Mouse (Mus musculus): ENCODE data around the gene Trf.
"Not testable (repeated sequence)": the region's sequence is repeated elsewhere in the genome, so short reads cannot be mapped to it uniquely, and the experiment has no call there.

The Trf gene

DNA sequence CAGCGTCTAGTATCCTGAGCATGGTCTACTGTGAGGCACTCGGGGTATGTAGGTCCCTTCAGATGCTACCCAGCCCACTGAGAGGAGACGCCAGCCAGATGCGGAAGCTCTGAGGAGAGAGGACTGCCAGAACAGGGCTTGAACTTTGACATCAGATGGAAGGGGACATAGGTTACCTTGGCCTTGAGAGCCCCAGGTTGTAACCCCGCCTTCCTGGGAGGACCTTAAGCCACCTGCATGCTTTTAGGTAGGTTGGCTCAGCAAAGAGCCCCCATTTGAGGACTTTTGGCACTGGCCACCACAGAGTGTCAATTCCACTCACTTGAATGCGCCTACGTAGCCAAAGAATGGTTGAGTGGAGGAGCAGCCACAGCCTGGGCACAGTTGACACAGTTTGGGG, 5.5 kb downstream of the Trf start:
- no peak for DNase-seq (ENCODE audit: low spot score)

DNA sequence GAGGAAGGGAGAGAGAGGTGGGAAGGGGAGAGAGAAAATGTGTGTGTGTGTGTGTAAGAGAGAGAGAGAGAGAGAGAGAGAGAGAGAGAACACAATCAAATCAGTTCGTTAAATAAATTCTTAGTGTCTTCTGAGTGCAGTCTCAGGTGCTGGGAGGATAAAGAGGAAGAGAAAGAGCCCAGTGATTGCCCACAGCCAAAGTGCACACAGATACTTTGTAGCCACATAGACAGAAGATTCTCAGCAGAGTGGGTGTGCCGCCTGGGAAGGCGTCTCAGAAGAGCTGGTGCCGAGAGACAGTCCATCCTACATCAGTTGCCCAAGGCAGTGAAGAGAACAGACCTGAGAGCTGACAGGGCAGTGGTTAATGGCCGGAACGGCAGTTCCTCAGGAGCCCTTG, 16.0 kb downstream of the Trf start:
- peak; percentile 61 for DNase-seq (ENCODE audit: low spot score)

DNA sequence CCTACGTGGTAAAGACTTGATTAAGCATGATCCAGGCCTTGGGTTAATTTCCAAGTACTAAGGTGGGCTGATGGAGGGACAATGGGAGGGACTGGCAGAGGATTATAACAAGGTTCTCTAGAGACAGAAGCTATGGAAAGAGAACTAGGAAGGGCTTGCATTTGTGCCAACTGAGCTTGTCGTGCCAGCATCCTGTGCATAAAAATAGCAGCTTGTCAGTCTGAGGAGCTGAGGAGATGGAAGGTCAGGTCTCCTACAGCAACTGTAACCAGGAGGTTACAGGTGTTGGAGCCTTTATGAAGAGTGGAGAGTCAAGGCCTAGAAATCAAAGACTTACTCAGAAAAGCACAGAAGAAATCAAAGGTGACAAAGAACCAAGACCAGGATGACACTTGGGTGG, 16.6 kb downstream of the Trf start:
- DNase-seq (ENCODE audit: low spot score), result no peak

DNA sequence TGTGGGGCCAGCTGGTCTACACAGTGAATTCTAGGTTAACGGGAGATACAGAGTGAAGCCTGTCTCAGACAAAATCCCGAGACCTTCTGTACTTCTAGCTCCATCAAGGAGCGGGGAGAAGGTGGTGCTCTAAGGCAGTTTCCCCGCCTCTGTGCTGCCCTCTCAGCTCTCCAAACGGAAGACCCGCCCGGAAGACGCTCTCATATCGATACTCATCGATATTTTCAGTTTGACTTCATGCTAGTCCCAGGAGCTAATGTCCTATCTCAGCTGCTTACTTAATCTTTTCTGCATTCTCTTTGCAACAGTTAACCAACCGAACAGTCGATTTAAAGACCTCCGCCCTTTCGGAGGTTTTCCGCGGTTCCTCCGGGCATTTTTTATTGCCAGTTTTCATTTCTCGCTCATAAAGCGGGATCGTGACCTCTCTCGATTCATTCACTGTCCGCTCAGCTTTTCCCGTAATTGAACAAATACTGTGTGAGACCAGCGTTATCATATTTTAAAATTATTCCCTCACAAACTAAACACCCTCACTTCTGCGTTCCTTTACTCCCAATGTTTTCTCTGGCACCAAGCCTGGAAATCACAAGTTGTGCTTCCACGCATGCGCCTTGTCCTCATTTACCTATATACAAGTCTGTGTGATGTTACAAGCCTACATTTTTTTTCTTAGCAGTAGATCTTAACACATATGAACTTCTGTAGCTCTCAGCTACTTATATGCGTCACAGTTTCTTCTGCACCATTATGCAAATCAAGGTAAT, 17.4 kb downstream of the Trf start:
- no peak for DNase-seq (ENCODE audit: low spot score)

DNA sequence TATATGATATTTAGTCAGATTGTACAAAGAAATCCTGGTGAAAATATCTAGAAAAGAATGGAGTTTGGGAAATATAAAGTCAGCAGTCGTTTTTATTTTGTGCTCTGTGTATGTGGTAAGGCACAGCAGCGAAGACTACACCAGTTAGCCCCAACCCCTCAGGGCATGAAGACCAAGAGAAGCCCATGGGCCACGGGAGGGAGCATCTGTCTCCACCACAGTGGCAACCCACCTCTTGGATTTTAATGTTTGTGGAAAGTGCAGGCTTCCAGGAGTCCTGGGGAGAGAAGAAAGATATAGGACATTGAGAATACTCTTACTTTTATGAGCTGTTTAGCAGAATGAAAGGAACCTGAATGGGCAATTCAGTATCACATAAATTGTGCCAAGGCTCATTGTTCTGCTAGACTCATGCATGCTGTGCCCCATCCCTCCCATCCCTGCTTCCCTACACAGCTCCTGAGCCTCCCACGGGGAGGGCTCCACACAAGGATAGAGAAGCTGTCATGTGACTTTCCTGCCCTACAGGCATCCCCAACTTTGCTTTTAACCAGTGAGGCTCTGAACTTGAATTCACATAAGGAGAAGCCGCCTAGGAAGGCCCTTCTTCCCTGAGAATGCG, 21.3 kb downstream of the Trf start:
- DNase-seq (ENCODE audit: low spot score), result no peak

DNA sequence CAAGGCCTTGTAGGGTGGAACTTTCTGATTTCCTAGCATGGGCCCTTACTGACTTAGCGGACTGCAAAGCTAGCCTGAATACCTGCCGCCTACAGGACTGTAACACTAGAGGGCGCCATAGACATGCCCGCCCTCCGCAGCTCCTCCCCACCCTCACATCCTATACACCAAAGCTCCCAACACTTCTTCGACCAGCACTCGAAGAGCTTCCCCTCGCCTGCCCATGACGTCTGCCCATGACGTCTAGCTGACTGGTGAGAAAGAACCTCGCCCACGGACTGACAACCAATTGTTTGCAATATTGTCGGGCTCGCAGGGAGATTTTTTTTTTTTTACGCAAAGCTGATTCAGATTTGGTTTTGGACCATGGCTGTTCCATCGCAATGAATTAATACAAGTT, 22.4 kb downstream of the Trf start:
- peak; percentile 71 for DNase-seq (ENCODE audit: low spot score)

DNA sequence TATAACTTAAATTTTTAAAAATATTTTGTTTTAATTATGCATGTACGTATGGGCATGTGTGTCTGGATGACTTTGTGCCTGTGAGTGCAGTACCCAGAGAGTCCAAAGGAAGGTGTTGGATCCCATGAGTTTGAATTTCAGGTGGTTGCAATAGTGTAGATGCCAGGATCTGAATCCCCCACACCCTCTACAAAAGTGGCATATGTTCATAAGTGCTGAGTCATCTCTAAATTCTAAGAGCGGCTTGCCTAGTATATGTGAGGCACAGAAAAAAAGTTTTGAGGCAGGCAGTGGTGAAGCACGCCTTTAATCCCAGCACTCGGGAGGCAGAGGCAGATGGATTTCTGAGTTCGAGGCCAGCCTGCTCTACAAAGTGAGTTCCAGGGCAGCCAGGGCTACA, 24.5 kb downstream of the Trf start:
- no peak for DNase-seq (ENCODE audit: low spot score)

DNA sequence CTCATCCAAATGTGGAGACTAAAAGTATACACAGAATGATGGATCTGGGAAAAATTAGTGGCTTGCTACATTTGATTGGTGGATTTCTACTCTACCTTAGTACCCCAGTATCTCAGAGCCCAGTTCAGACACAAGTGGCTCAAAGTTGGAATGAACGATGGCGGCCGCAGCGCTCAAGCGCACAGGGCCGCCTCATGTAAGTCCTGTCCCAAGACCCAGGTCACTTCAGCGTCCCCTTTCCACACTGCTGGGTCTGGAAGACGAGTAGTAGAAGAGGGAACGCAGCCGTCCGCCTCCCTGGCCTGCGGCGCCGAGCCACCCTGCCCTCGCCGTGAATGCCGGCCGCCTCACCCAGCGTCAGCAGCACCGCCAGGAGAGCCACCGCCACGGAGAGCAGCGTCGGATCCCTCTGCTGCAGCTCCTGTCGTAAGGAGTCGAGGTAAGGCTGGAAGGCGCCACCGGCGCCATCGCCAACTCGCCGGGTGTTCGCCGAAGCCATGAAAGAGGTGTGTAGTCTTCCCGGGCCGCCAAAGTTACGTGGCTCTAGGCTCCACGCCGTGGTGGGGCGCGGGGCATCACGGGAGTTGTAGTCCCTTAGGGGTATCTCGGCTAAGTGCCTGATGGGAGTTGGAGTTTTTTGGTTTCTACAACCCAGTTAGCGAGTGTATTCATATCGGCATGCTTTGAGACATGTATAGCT, 28.5 kb downstream of the Trf start, which contains the start of gene Srprb:
Gene Srprb (minus strand): TSS at position 577 of the 700 bp plus-strand sequence.
- peak; percentile 93 for DNase-seq (ENCODE audit: low spot score)

DNA sequence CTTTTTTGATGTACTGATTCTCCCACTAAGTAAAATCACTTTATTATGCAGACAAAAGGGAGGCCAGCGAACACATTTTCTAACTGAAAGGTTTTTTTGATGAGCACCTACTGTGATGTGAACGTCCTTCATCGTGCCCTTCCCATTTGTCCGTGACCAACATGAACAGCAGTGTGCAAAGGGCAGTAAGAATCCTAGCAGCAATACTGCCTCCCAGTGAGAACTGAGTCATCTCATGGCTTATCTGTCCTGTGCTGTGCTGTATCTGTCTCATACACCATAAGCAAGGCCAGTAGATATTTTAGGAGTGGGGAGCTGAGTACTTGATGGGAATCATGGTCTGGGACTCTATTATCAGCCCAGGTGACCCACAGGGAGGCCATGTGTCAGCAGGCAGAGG, 41.8 kb downstream of the Trf start:
- DNase-seq (ENCODE audit: low spot score), result no peak

DNA sequence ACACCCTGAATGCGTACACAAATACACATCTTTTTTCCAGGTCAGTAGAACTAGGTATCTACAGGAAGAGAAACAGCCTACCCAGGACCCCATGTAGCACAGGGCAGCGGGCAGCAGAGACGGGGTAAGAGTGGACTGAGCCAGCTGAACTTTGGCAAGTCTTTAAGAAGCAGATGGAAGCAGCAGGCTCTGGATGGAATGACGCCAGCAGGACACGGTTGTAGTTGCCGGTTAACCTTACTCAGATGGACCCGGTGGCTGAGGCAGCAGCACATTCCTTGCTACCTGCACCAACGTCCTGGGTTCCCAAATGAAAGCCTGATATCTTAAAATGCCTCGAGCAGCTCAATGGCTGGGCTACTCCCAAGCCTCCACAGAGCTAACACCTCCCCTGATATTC, 43.5 kb downstream of the Trf start:
- DNase-seq (ENCODE audit: low spot score), result no peak

DNA sequence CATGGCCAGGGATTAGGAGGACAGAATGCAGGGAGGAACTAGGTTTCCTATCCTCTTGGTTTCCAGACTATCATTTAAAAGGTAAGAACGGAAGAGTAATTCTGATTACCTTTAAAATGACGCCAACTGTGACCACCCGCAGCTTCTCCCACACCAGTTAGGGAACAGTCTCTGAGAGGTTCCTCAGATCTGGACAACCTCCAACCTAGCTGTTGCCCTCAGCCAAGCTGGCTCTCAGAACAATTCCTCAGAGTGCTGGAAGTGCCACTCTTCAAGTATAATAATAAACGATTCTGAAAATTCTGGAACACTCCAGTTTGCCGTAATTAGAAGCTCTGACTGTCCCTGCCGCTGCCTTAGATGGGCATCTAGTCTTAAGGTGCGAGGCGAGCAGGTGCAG, 44.3 kb downstream of the Trf start:
- DNase-seq (ENCODE audit: low spot score), result no peak

DNA sequence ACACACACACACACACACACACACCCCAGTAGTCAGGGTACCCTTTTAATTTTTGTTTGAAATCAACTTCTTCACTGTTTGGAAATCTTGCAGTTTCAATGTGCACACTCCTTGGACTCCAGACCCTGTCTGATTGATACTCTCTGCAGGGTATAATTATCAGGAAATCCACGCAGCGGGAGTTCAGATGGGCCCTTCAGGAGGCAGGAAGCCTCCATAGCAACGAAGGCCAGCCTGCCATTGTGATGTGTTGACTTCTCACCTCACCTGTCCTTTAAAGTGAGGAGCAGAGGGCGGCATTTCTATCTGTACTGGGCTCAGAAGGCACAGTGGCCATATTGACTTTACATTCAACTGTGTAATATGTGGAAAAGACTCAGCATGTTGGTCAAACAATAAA, 45.4 kb downstream of the Trf start:
- DNase-seq (ENCODE audit: low spot score), result no peak

DNA sequence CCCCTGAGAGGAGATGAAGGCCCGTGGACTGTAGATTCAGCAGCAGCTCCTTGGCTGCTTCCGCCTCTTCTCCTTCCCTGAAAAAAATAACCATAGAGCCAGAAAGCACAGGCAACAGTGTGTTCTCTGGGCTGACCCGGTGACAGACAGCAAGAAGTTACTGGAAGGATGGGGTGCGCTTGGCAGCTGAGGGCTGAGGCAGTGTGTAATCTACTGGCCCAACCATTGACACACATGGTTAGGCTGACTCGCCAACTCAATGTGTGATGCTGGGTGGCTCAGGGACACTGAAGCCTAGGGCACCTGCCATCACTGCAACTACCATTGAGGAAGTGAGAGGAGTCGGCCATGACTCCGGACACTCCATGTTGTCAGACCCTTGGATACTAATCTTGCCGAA, 48.4 kb downstream of the Trf start:
- DNase-seq (ENCODE audit: low spot score), result no peak

DNA sequence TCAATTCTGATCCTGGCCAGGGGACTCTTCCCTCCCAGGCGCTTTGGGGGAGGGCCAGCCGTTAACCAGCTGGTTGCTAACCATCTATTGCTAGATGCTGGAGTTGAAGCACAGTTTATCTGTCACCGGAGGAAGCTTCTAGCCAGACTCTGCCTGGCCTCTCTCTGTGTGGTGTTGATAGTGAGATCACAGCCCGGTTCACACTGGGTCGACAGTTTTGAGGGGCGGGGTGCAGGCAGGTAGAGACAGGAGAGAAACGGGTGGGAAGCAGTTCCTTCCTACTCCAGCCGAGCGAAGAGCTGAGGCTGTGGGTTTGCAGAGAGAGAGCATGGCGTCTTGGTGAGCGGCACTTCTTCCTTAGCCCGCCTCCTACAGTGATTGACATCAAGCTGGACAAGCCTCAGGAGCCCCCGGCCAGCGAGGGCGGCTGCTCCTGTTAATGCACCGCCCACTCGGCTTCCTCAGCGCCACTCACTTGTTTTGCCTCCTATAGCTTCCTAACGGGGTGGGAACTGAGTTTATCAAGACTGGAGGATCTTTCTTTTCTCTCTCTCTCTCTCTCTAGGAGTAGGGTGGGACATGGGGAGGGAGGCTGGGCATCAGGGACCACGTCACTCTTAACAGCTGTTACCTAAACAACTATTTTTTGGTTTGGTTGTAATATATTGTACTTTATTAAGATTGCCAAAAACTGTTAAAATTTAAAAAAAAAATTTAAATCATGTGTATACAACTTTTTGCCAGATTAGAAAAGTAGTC, 49.3 kb downstream of the Trf start:
- peak; percentile 77 for DNase-seq (ENCODE audit: low spot score)

DNA sequence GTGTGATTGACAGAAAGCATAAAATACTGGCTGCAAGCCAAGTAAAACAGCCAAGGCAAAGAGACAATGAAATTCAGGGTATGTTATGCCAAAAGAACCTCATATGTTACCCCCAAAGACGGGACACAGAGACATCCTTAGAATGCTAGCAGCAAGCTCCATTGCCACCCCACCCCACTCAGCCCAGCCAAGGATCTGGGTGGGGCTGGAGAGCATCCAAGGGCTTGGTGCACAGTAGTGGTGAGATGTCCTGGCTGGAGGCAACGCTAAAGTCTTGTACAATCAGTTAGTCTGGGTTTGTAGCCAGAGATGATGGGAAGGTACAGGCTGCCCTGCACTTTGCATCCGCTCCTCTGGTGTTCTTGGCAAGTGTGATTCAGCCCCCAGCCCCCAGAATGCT, 49.9 kb downstream of the Trf start:
- peak; percentile 67 for DNase-seq (ENCODE audit: low spot score)

DNA sequence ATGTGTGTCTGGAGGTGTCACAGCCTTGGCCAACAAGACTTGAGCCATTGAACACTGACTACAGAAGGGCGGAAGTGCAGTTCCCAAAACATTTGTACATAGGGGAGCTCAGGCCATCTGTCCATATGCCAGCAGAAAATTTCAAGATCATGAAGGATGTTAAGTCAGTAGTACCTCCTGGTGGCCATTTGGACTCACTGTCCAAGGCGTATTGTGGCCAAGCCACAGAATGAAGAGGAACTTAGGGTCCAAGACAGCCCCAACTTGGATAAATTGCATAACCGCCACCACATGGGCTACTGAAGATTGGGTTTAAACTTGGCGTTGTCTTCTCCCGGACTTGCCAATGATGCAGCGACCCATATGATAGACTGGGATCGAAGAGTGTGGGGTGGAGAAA, 54.6 kb downstream of the Trf start:
- DNase-seq (ENCODE audit: low spot score), result no peak

DNA sequence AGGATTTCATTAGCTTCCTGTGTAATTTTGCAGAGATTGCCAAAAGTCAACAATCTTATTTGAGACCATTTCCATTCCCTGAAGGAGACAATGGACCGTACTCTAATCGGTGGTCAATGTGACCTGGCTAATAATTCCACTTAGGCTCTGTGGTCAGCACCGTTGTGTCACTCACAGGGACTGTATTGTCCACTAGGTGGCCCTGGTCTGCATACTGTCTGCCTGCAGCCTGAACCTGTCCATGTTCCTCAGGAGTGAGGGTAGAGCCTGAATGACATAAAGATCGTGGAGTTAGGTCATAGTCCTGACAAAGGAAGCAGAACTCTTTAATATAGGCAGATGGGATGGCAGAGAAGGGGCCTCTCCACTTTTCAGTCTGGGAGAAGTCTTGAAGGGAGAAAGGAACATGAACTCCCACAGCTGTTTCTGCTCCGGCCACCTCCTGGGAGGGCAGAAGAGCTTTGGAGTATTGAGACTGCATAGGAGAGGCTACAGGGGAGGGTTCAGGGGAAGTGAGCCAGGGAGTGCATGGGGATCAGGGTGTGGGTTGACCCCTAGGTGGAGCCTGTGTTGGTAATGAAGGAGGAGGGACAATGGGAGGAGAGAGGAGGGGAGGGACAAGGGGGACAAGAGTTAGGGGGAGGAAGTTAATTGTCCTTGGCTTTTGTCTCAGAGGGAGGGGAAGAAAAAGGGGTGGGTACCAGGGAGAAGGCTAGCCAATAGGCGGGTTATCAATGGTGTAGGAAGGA, 55.3 kb downstream of the Trf start:
- no peak for DNase-seq (ENCODE audit: low spot score)

DNA sequence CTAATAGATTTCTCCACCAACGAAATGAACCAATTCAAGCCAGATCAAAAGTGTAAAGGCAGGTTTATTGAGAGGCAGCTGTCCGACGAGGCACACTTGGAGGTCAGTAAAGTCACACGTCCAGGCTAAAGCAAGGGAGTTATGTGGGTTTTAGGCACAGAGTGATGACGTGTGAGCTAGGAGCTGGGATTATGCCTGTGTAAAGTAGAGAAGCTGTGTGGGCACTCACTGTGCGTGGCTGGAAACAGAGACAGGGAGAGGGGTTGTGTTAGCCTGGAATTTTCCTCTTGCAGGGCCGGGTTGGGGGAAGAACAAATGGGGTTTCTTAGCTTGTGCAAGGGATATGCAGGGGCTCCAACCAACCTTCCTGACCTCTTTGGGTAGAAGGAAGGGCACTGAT, 61.5 kb downstream of the Trf start:
- DNase-seq (ENCODE audit: low spot score), result no peak

DNA sequence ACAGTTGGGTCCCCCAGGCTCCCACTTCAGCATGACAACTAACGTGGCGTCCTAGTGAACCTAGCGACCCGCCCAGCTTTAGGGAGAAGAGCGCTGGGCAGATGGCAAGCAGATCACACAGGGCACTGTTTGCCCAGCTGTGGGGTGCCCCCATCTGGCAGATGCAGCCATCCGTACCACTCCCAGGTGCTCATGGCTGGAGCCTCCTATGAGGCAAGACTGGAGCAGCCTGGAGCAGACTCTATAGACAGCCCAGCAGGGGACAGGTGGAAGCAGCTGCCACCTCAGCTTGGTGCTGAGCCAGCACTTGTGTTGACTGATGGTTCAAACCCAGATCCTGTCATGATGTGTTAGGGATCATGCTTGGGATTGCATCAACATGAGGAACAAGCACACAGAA, 62.2 kb downstream of the Trf start:
- DNase-seq (ENCODE audit: low spot score), result no peak

DNA sequence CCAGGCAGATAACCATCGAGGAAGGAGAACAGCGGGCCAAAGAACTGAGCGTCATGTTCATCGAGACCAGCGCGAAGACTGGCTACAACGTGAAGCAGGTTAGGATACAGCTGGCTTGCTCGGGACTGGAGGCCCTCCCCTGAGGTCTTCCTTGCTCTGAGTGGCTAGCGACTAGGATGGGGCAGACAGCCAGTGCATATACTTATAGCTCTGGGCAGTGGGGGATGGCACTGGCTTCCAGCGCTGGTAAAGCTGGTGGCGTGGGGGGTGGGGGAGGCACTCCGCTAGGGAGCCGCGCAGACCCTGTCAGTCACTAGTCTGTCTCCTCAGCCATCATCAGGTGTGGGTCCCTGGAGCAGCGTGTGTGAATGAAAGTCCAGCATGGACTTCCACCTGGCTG, 66.4 kb downstream of the Trf start:
- no peak for DNase-seq (ENCODE audit: low spot score)

DNA sequence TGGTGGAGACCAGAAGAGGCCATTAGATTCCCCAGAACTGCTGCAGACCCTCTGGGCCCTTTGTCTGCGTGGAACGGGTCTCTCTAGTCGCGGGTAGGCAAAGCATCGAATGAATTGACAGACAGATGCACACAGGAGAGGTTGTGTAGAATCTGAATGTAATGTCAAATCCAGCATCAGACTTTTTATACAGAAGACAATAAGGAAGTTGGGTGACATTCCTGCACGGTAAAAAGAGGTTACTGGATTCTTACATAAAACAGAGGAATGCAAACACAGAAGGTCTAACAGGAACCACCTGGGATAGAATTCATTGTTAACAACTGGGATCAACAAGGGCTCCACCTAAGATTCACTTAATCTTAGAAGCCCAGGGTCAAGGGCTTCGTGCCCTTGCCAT, 75.1 kb downstream of the Trf start:
- DNase-seq (ENCODE audit: low spot score), result not testable (repeated sequence)

DNA sequence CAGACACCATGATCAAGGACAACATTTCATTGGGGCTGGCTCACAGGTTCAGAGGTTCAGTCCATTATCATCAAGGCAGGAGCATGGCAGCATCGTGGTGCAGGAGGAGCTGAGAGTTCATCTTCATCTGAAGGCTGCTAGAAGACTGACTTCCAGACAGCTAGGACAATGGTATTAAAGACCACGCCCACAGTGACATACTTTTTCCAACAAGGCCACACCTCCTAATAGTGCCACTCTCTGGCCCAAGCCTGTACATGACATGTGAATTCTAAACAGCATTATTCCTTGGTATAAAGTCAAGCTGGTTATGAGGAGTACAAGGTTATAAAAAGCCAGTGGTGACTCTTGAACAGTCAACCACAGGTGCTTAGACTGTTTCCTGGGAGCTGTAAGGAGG, 75.7 kb downstream of the Trf start:
- DNase-seq (ENCODE audit: low spot score), result no peak

Data from testis, postnatal 14 days (tissue).